Comparison of ENCODE assay signal across 16 mouse cellular contexts in genomic region chr12:72234966-72235365, GRCm38 (mm10). TPM values are rescaled to one million over a fixed set of nuclear protein-coding genes. Genes with fewer than 3 reads are reported as not detected.
DNase-seq lines count a peak whose midpoint lies in the region; ATAC-seq and TF ChIP-seq lines count a peak whose summit lies in the region.
"Had no signal": no experiment of that assay in that cellular context is flagged by ENCODE, and none has a peak within 500 bp of the region (broad histone marks: within the 10 kb centered on the region; RNA-seq: fewer than 3 reads in every experiment).

No protein-coding gene starts in this region.

- WGBS in forebrain, embryonic 14.5 days = 81% methylated on average over 9 of the region's 9 CpGs
- WGBS in neural tube, embryonic 15.5 days = 27% methylated on average over 9 of the region's 9 CpGs
- WGBS in lung, postnatal 0 days = 97% methylated on average over 9 of the region's 9 CpGs

- peaks cover 29% of the 10 kb centered on the region for H3K4me1 ChIP-seq in forebrain, embryonic 14.5 days (ENCODE audit: control insufficient read depth, insufficient read depth, low read length)
- H3K4me1 ChIP-seq in neural tube, embryonic 15.5 days = peaks cover 51% of the 10 kb centered on the region
- no peaks in the 10 kb centered on the region for H3K4me1 ChIP-seq in lung, postnatal 0 days (ENCODE audit: insufficient read depth, low read depth, low read length)

- peak overlapping the region; percentile 69 for H3K4me3 ChIP-seq in forebrain, embryonic 14.5 days (ENCODE audit: low read depth, low read length)
- peak overlapping the region; percentile 68 for H3K4me3 ChIP-seq in neural tube, embryonic 15.5 days (replicated peaks)
- H3K4me3 ChIP-seq in lung, postnatal 0 days (ENCODE audit: low read depth, low read length) = no peak overlapping the region
- H3K4me3 ChIP-seq: limb, embryonic 13.5 days had no signal

- peak overlapping the region; percentile 98 for H3K9ac ChIP-seq in forebrain, embryonic 14.5 days (ENCODE audit: low read length)
- peak overlapping the region; percentile 81 for H3K9ac ChIP-seq in neural tube, embryonic 15.5 days (replicated peaks)
- no peak overlapping the region for H3K9ac ChIP-seq in lung, postnatal 0 days (replicated peaks; ENCODE audit: low read depth)
- H3K9ac ChIP-seq: embryonic facial prominence, embryonic 12.5 days; limb, embryonic 13.5 days had no signal

- TF ChIP-seq CTCF in lung, postnatal 0 days (IDR thresholded peaks at IDR 0.05) = no peak

- no peaks in the 10 kb centered on the region for H3K9me3 ChIP-seq in forebrain, embryonic 14.5 days (replicated peaks; ENCODE audit: control insufficient read depth, low read length)
- H3K9me3 ChIP-seq in neural tube, embryonic 15.5 days (replicated peaks) = no peaks in the 10 kb centered on the region
- no peaks in the 10 kb centered on the region for H3K9me3 ChIP-seq in lung, postnatal 0 days (ENCODE audit: low read length)
- H3K9me3 ChIP-seq: embryonic facial prominence, embryonic 12.5 days; G1E; limb, embryonic 13.5 days had no signal

- H3K27ac ChIP-seq in forebrain, embryonic 14.5 days (ENCODE audit: low read depth, low read length) = peak overlapping the region; percentile 52; the same call in 1 of the 2 replicates
- H3K27ac ChIP-seq in neural tube, embryonic 15.5 days (replicated peaks) = peak overlapping the region; percentile 95
- no peak overlapping the region for H3K27ac ChIP-seq in lung, postnatal 0 days (ENCODE audit: low read length)
- H3K27ac ChIP-seq: embryonic facial prominence, embryonic 12.5 days; limb, embryonic 13.5 days had no signal

- H3K4me2 ChIP-seq in forebrain, embryonic 14.5 days (ENCODE audit: low read length) = peak overlapping the region; percentile 58
- peak overlapping the region; percentile 86 for H3K4me2 ChIP-seq in neural tube, embryonic 15.5 days
- H3K4me2 ChIP-seq in lung, postnatal 0 days (replicated peaks; ENCODE audit: low read depth, low read length) = no peak overlapping the region
- H3K4me2 ChIP-seq: limb, embryonic 13.5 days had no signal

- intact Hi-C loops in gastrocnemius, postnatal 14 days (cut with DNase I; ENCODE audit: low total_unique reads) = loop anchor here (10.0 kb wide), 1 partner anchor 130 kb away; no protein-coding TSS in a partner anchor

- H3K36me3 ChIP-seq in forebrain, embryonic 14.5 days (ENCODE audit: control insufficient read depth, insufficient read depth, low read length) = peaks cover 5% of the 10 kb centered on the region; the same call in 1 of the 2 replicates
- no peaks in the 10 kb centered on the region for H3K36me3 ChIP-seq in neural tube, embryonic 15.5 days
- H3K36me3 ChIP-seq in lung, postnatal 0 days (ENCODE audit: insufficient read depth, low read length) = no peaks in the 10 kb centered on the region
- H3K36me3 ChIP-seq: embryonic facial prominence, embryonic 12.5 days; G1E; limb, embryonic 13.5 days had no signal

- H3K27me3 ChIP-seq in forebrain, embryonic 14.5 days (replicated peaks; ENCODE audit: control insufficient read depth, insufficient read depth, low read length) = no peaks in the 10 kb centered on the region
- no peaks in the 10 kb centered on the region for H3K27me3 ChIP-seq in neural tube, embryonic 15.5 days (replicated peaks)
- H3K27me3 ChIP-seq in lung, postnatal 0 days (replicated peaks; ENCODE audit: insufficient read depth, low read length) = no peaks in the 10 kb centered on the region

- no peak for ATAC-seq in forebrain, embryonic 14.5 days
- no peak for ATAC-seq in neural tube, embryonic 15.5 days (ENCODE audit: low FRiP score)
- no peak for ATAC-seq in lung, postnatal 0 days

- no peak for TF ChIP-seq EP300 in lung, postnatal 0 days (IDR thresholded peaks at IDR 0.05)

- peak; percentile 54 to 61 for DNase-seq in cerebellum, postnatal 14 days
- no peak for DNase-seq in cerebellum, adult 9-11 months
- peak; percentile 49 for DNase-seq in forebrain, embryonic 14.5 days (ENCODE audit: low spot score)
- DNase-seq in mesoderm, embryonic 11.5 days (ENCODE audit: low read depth, low spot score) = peak; percentile 7
- no peak for DNase-seq in urinary bladder, postnatal 36 days (ENCODE audit: low spot score in 2 of 2)
- no peak for DNase-seq in gastrocnemius, postnatal 14 days
- DNase-seq in lung, postnatal 0 days (ENCODE audit: low spot score) = no peak
- DNase-seq: B cell, adult 2 months; lung, adult 2 months had no signal

RNA-seq across cellular contexts. Expression of gene Ccdc175, which starts 50.1 kb away (rescaled TPM):
- polyA plus RNA-seq in forebrain, embryonic 14.5 days (2014; fragmentation: Nextera tagmentation; extraction: Ambion mirVana) = not detected in 2 replicates
- not detected in 2 replicates for polyA plus RNA-seq in neural tube, embryonic 15.5 days (2015; fragmentation: Nextera tagmentation; extraction: Ambion mirVana)
- total RNA-seq in gastrocnemius, postnatal 14 days (2021) = not detected
- polyA plus RNA-seq in lung, postnatal 0 days (2015; fragmentation: Nextera tagmentation; extraction: Ambion mirVana) = not detected in 2 replicates
- total RNA-seq: G1E; hematopoietic stem cell, adult 5-6 weeks; layer of hippocampus, postnatal 10 days had no signal
- polyA plus RNA-seq: embryonic facial prominence, embryonic 12.5 days; G1E; kidney, embryonic 14.5 days; limb, embryonic 13.5 days; lung, adult 2 months had no signal

Comparison
In these comparisons a context has a peak if more than half of its experiments do, and no peak if none do; other contexts are left out.
1. DNase-seq: peak in cerebellum, postnatal 14 days (2 of 2), forebrain, embryonic 14.5 days (single experiment) and mesoderm, embryonic 11.5 days (single experiment); none in cerebellum, adult 9-11 months (single experiment), urinary bladder, postnatal 36 days (0 of 2), gastrocnemius, postnatal 14 days (single experiment) and lung, postnatal 0 days (single experiment).